Mouse (Mus musculus) erythroblast, embryonic 14.5 days (primary cell): ENCODE data around the gene Slc45a3. TPM values are rescaled to one million over a fixed set of nuclear protein-coding genes. Genes with fewer than 3 reads are reported as not detected.

Experiments used
- H3K27me3 ChIP-seq: 2 replicates; pipeline ENCODE4 v1.6.1; 2012; ENCODE audit warnings: inconsistent platforms; ENCODE audit not compliant: control insufficient read depth
- H3K36me3 ChIP-seq: 2 replicates; pipeline ENCODE4 v1.6.1; 2012; ENCODE audit warnings: mild to moderate bottlenecking, inconsistent platforms; ENCODE audit not compliant: control insufficient read depth
- H3K4me1 ChIP-seq: 2 replicates; pipeline ENCODE4 v1.6.1; 2012; ENCODE audit warnings: inconsistent platforms; ENCODE audit not compliant: control insufficient read depth
- H3K4me3 ChIP-seq: replicated peaks from 2 replicates; pipeline ENCODE3; 2012; ENCODE audit warnings: moderate library complexity, mild to moderate bottlenecking, inconsistent platforms
- H3K9me3 ChIP-seq: 2 replicates; pipeline ENCODE4 v1.6.1; 2012; ENCODE audit warnings: low read length, inconsistent platforms, mixed read lengths; ENCODE audit not compliant: control insufficient read depth
- GATA1 ChIP-seq: IDR thresholded peaks from 2 replicates; pipeline ENCODE4 v1.6.1; 2012; ENCODE audit warnings: low read length, inconsistent platforms, mixed read lengths
- TAL1 ChIP-seq: IDR thresholded peaks from 3 replicates; pipeline ENCODE4 v1.6.1; 2012; ENCODE audit warnings: low read length, inconsistent platforms, mixed read lengths
- polyA plus RNA-seq: library from polyadenylated mRNA; stranded (reverse); fragments of >175 nt; gene quantifications from 2 replicates; pipeline ENCODE4 v1.2.3, GENCODE M21; 2012

The Slc45a3 gene
- polyA plus RNA-seq, 1 experiment, result 0.02 TPM

DNA sequence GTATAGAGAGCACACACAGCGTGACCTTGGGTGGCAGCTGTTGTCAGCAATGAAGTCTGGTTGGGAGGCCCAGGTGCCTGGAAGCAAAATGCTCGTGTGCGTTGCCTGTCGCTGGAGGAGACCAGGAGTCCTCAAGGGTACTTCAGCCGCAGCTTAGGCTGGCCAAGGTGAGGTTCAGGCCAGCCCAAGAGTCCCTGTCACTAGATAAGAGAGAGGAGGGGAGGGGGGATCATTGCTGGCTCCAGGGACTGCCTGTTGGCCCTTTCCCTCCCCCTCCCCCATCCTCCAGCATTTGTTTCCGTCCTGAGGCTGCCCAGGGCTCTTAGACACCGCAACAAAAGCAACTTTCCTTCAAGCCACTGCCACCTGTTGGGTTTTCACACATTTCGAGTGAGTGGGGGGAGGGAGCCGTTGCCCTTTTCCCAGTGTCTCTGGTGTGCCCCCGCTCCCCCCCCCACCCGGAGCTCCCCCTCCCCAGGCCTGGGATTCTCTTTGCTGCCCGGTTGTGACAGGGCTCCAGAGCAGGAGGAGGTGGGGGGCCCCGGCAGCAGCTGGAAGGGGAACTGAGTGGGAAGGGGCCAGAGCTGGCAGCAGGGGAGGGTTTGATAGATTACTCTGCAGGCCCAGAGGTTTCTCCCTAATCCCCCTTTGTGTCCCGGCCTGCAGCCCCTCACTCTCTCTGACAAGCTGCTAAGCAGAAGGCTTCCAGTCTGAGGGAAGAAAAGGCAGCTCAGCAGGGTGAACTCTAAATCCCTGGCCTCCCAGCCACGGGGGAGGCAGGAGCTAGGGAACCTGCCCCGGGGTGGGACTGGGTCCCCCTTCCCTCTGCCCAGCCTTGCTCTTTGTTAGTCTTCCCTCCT lies 8.1 kb downstream of the Slc45a3 start:
- H3K27me3 ChIP-seq, result peaks cover 2% of the 10 kb centered on the region; the same call in 1 of the 2 replicates
- no peaks in the 10 kb centered on the region for H3K36me3 ChIP-seq
- H3K4me1 ChIP-seq, result no peaks in the 10 kb centered on the region; the same call in none of the 2 replicates
- H3K4me3 ChIP-seq, result no peak overlapping the region
- no peaks in the 10 kb centered on the region for H3K9me3 ChIP-seq
- no peak for TF ChIP-seq TAL1
- no peak for TF ChIP-seq GATA1

GRCm38 (mm10) chr1:131971771-131972497 lies 9.2 kb downstream of the Slc45a3 start:
- no peak overlapping the region for H3K4me3 ChIP-seq
- H3K4me1 ChIP-seq, result no peaks in the 10 kb centered on the region; the same call in none of the 2 replicates
- H3K36me3 ChIP-seq, result no peaks in the 10 kb centered on the region; the same call in 1 of the 2 replicates
- TF ChIP-seq TAL1, result no peak
- no peak for TF ChIP-seq GATA1
- H3K9me3 ChIP-seq, result no peaks in the 10 kb centered on the region
- H3K27me3 ChIP-seq, result no peaks in the 10 kb centered on the region

GRCm38 (mm10) chr1:131972498-131973334 lies 9.9 kb downstream of the Slc45a3 start:
- Histone ChIP-seq H3K36me3 (no peaks in the 10 kb centered on the region; the same call in 1 of the 2 replicates), H3K27me3 (no peaks in the 10 kb centered on the region), H3K4me1 (no peaks in the 10 kb centered on the region; the same call in none of the 2 replicates), H3K4me3 (no peak overlapping the region), H3K9me3 (no peaks in the 10 kb centered on the region)
- TF ChIP-seq GATA1, result no peak
- TF ChIP-seq TAL1, result no peak

DNA sequence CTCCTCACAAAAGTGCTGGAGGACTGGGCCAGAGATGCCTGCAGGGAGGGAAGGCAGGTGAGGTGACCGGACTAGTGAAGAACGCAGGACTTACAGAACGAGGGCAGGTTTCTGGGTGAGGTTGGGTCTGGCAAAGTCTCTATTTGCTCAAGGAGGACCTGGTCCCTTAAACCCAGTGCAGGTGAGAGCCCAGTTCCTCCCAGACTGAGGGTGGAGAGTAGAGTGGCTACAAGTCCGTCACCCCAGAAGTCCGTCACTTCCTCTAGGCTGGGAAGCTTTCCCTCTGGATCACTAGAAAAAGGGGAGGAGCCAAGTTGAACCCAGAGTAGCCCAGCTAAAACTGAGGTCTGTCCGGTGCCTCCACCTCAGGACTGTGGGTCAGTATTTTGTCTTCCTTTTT lies 11.2 kb downstream of the Slc45a3 start:
- H3K27me3 ChIP-seq, result no peaks in the 10 kb centered on the region
- no peak overlapping the region for H3K4me3 ChIP-seq
- H3K4me1 ChIP-seq, result no peaks in the 10 kb centered on the region; the same call in none of the 2 replicates
- H3K9me3 ChIP-seq, result no peaks in the 10 kb centered on the region
- TF ChIP-seq TAL1, result no peak
- no peak for TF ChIP-seq GATA1
- H3K36me3 ChIP-seq, result no peaks in the 10 kb centered on the region; the same call in 1 of the 2 replicates

DNA sequence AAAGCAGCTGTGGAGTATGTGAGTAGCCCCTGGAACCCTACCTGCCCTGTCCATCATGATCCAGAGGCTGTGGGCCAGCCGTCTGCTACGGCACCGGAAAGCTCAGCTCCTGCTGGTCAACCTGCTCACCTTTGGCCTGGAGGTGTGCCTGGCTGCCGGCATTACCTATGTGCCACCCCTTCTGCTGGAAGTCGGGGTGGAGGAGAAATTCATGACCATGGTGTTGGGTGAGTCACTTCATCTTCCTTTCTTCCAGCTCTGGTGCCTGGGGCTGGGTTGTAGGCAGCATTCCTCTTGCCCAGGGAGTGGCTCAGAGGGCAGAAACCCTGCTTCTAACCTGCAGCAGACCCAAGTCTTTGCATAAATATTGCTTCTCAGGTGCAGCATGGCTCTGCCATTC lies 14.1 kb downstream of the Slc45a3 start:
- no peak overlapping the region for H3K4me3 ChIP-seq
- H3K4me1 ChIP-seq, result no peaks in the 10 kb centered on the region
- TF ChIP-seq GATA1, result no peak
- TF ChIP-seq TAL1, result no peak
- no peaks in the 10 kb centered on the region; the same call in 1 of the 2 replicates for H3K36me3 ChIP-seq
- no peaks in the 10 kb centered on the region for H3K27me3 ChIP-seq
- no peaks in the 10 kb centered on the region for H3K9me3 ChIP-seq

DNA sequence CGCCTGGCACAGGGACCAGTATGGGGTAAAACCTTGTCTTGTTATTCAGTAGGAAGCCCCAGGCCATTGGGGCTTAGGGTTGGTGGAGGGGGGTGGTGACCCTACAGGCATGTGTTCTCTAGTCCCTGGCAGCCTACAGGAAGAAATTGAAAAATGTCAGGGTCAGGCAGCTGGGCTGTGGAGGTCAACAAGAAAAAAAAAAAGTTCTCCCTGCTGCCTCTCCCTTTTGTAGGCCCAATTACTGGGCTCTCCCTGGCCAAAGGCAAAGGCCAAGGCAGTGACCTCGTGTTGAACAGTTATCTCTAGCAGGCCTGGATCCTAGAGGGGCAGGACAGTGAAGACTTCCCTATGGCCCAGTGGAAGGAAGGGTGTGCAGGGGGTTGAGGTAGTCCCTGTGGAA lies 17.7 kb downstream of the Slc45a3 start:
- H3K9me3 ChIP-seq, result no peaks in the 10 kb centered on the region
- TF ChIP-seq TAL1 (no peak), GATA1 (no peak)
- no peak overlapping the region for H3K4me3 ChIP-seq
- no peaks in the 10 kb centered on the region for H3K27me3 ChIP-seq
- H3K4me1 ChIP-seq, result no peaks in the 10 kb centered on the region
- H3K36me3 ChIP-seq, result no peaks in the 10 kb centered on the region; the same call in 1 of the 2 replicates

GRCm38 (mm10) chr1:131981378-131982013 lies 18.7 kb downstream of the Slc45a3 start:
- H3K4me1 ChIP-seq, result no peaks in the 10 kb centered on the region
- H3K9me3 ChIP-seq, result no peaks in the 10 kb centered on the region
- H3K27me3 ChIP-seq, result no peaks in the 10 kb centered on the region
- no peak overlapping the region for H3K4me3 ChIP-seq
- no peaks in the 10 kb centered on the region; the same call in 1 of the 2 replicates for H3K36me3 ChIP-seq
- TF ChIP-seq GATA1 (no peak), TAL1 (no peak)

DNA sequence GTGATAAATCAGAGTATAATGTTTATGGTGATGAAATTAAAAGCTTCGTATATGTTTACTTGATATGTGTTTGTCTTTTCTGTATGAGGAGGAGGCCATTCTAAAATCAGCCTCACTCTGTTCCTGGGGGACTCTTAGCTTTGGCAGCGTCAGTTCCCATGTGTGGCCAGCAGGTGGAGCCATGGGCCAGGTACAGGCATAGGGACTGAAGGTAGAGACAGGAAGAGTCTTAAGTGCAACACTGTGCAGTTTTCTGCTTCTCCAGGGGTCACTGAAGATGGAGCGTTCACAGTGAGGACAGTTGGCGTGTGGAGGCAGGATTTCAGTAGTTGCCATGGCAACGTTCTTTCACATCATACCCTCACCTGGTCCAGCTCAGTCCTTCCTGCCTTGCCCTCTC lies 20.1 kb downstream of the Slc45a3 start:
- H3K4me1 ChIP-seq, result no peaks in the 10 kb centered on the region
- no peaks in the 10 kb centered on the region for H3K9me3 ChIP-seq
- H3K36me3 ChIP-seq, result no peaks in the 10 kb centered on the region; the same call in 1 of the 2 replicates
- H3K27me3 ChIP-seq, result no peaks in the 10 kb centered on the region
- no peak overlapping the region for H3K4me3 ChIP-seq
- TF ChIP-seq TAL1 (no peak), GATA1 (no peak)
